Mouse (Mus musculus): ENCODE data around the gene 1700113H08Rik. TPM values are rescaled to one million over a fixed set of nuclear protein-coding genes. Genes with fewer than 3 reads are reported as not detected.

1700113H08Rik gene
- polyA plus RNA-seq, 1 experiment from 2014 or later = not detected

GRCm38 (mm10) chr10:87036271-87036703 lies 21.6 kb upstream of the 1700113H08Rik start:
- peaks cover 10% of the 10 kb centered on the region; the same call in 1 of the 2 replicates for H3K27me3 ChIP-seq (replicated peaks)
- no peaks in the 10 kb centered on the region for H3K36me3 ChIP-seq
- WGBS = 49% methylated on average over 14 of the region's 14 CpGs
- 0 out of 2 replicates have a peak overlapping the region, but pooled peaks have one; percentile 3 for H3K4me3 ChIP-seq
- H3K4me2 ChIP-seq = peak overlapping the region; percentile 47
- H3K27ac ChIP-seq (replicated peaks) = no peak overlapping the region
- peaks cover 24% of the 10 kb centered on the region for H3K4me1 ChIP-seq
- H3K9me3 ChIP-seq = no peaks in the 10 kb centered on the region
- no peak overlapping the region for H3K9ac ChIP-seq
- no peak for ATAC-seq (ENCODE audit: extremely low read depth, insufficient number of reproducible peaks, low FRiP score, low TSS enrichment)

DNA sequence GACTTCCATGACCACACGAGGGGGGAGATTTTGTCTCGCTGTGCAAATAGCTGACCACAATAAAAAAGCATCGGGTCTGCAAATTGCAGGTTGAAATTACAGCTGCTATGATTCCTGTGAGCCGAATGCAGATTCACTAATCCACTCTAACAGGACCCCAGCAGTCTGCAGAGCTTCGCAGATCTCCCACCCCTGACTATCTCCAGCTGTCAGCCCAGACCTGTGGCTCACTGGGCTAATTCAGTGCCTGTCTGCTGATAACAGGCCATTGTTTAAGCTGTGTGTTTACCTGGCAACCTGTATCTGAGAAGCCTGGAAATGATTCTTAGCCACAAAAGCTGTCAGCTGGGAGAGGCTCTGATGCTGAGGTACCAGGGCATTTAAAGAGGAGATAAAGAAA lies 20.8 kb upstream of the 1700113H08Rik start:
- no peak overlapping the region for H3K27ac ChIP-seq (replicated peaks)
- ATAC-seq (ENCODE audit: extremely low read depth, insufficient number of reproducible peaks, low FRiP score, low TSS enrichment) = no peak
- WGBS = 27% methylated on average over 5 of the region's 5 CpGs
- H3K4me2 ChIP-seq = peak overlapping the region; percentile 47
- H3K27me3 ChIP-seq (replicated peaks) = peaks cover 10% of the 10 kb centered on the region; the same call in 1 of the 2 replicates
- no peaks in the 10 kb centered on the region for H3K9me3 ChIP-seq
- no peak overlapping the region for H3K4me3 ChIP-seq
- H3K9ac ChIP-seq = 0 out of 2 replicates have a peak overlapping the region, but pooled peaks have one; percentile 37
- H3K4me1 ChIP-seq = peaks cover 24% of the 10 kb centered on the region
- H3K36me3 ChIP-seq = no peaks in the 10 kb centered on the region

DNA sequence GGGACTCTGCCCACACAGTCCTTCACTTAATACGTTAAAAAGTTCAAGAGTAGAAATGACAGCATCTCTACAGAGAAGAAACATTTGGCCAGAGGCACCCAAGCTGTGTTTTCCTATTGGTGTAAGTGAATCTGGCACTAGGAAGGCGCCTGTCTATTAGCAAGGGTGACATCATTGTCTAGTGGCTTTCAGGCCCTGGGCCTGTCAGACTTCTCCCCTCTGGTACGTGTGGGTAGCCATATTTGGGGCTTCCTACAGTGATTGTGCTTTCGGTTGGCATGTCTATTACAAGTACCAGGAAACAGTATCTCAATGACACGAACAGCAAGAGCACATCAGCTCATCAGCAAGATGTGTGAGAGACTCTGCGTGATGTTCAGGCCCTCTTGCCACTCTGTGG lies 18.5 kb upstream of the 1700113H08Rik start:
- H3K27ac ChIP-seq (replicated peaks) = peak overlapping the region; percentile 43; the same call in 1 of the 2 replicates
- H3K27me3 ChIP-seq (replicated peaks) = peaks cover 27% of the 10 kb centered on the region; the same call in 1 of the 2 replicates
- 41% methylated on average over 6 of the region's 6 CpGs for WGBS
- peak; percentile 51 for ATAC-seq (ENCODE audit: extremely low read depth, insufficient number of reproducible peaks, low FRiP score, low TSS enrichment)
- H3K4me2 ChIP-seq = no peak overlapping the region
- H3K36me3 ChIP-seq = no peaks in the 10 kb centered on the region
- H3K9me3 ChIP-seq = no peaks in the 10 kb centered on the region
- no peak overlapping the region for H3K4me3 ChIP-seq
- H3K9ac ChIP-seq = no peak overlapping the region
- H3K4me1 ChIP-seq = peaks cover 24% of the 10 kb centered on the region

GRCm38 (mm10) chr10:87039800-87040199 lies 18.0 kb upstream of the 1700113H08Rik start:
- Histone ChIP-seq H3K27me3 (replicated peaks) (peaks cover 31% of the 10 kb centered on the region; the same call in 1 of the 2 replicates), H3K4me3 (no peak overlapping the region), H3K9ac (no peak overlapping the region), H3K4me2 (no peak overlapping the region), H3K4me1 (peaks cover 24% of the 10 kb centered on the region), H3K9me3 (no peaks in the 10 kb centered on the region), H3K36me3 (no peaks in the 10 kb centered on the region), H3K27ac (replicated peaks) (peak overlapping the region; percentile 43; the same call in 1 of the 2 replicates)
- no peak for ATAC-seq (ENCODE audit: extremely low read depth, insufficient number of reproducible peaks, low FRiP score, low TSS enrichment)
- WGBS = 48% methylated on average over 3 of the region's 3 CpGs

DNA sequence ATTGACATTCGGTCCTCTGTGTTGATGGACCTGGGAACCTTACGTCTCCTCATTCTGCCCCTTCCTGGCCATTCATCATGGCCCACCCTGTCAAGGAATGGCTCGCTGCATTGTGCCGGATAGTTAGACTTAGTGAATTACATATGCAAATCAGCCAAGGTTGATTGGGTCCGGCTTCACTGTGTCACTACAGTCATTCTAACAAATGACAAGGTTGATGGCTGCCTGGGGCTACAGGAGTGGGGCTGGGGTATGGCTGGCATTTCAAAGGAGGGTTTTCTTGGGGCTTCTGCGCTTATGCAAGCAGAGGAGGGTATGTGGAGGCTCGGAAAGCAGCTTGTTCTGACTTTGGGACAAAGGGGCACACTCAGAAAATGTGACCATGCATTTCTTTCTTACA lies 16.6 kb upstream of the 1700113H08Rik start:
- Histone ChIP-seq H3K27me3 (replicated peaks) (peaks cover 32% of the 10 kb centered on the region; the same call in 1 of the 2 replicates), H3K27ac (replicated peaks) (no peak overlapping the region), H3K4me1 (peaks cover 26% of the 10 kb centered on the region), H3K9ac (no peak overlapping the region), H3K4me3 (no peak overlapping the region), H3K4me2 (no peak overlapping the region), H3K36me3 (no peaks in the 10 kb centered on the region), H3K9me3 (no peaks in the 10 kb centered on the region)
- WGBS = 88% methylated on average over 7 of the region's 7 CpGs
- ATAC-seq (ENCODE audit: extremely low read depth, insufficient number of reproducible peaks, low FRiP score, low TSS enrichment) = no peak

- ATAC-seq (ENCODE audit: extremely low read depth, insufficient number of reproducible peaks, low FRiP score, low TSS enrichment) = no peak; the same call in 1 of the 2 replicates
These were observed 12.6 kb upstream of the 1700113H08Rik start for GRCm38 (mm10) chr10:87045273-87045672.

DNA sequence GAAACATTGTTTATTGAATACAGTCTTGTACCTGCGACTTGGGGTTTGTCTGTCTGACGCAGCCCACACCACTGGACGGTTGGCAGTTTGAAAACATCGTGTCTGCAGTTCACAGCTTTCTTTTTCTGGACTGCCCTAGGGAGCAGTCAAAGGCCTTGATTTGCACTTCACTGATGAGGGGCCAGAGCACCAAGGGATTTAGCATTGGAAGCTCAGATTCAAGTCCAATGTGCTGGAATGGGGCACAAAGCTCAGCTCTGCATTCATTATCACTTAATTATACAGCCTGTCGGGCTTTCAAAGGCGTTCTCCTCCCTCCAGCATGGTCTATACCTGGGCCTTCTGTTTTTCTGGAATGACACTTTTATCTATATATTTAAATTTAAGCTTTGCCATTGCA lies 11.4 kb upstream of the 1700113H08Rik start:
- H3K9ac ChIP-seq = no peak overlapping the region
- no peak overlapping the region for H3K27ac ChIP-seq (replicated peaks)
- H3K4me2 ChIP-seq = no peak overlapping the region
- H3K9me3 ChIP-seq = no peaks in the 10 kb centered on the region
- 27% methylated on average over 6 of the region's 6 CpGs for WGBS
- no peak overlapping the region for H3K4me3 ChIP-seq
- H3K27me3 ChIP-seq (replicated peaks) = peaks cover 27% of the 10 kb centered on the region; the same call in 1 of the 2 replicates
- H3K4me1 ChIP-seq = 0 out of 2 replicates have a peak, but pooled peaks cover 3% of the 10 kb centered on the region
- H3K36me3 ChIP-seq = no peaks in the 10 kb centered on the region
- no peak for ATAC-seq (ENCODE audit: extremely low read depth, insufficient number of reproducible peaks, low FRiP score, low TSS enrichment)

More at GRCm38 (mm10) chr10:87045273-87045672, 12.6 kb upstream of the 1700113H08Rik start:
- no peaks in the 10 kb centered on the region for H3K36me3 ChIP-seq
- H3K9ac ChIP-seq = no peak overlapping the region
- H3K27ac ChIP-seq (replicated peaks) = 0 out of 2 replicates have a peak overlapping the region, but pooled peaks have one; percentile 48
- 35% methylated on average over 3 of the region's 3 CpGs for WGBS
- no peak overlapping the region for H3K4me3 ChIP-seq
- H3K4me1 ChIP-seq = 0 out of 2 replicates have a peak, but pooled peaks cover 3% of the 10 kb centered on the region
- H3K27me3 ChIP-seq (replicated peaks) = peaks cover 30% of the 10 kb centered on the region; the same call in 1 of the 2 replicates
- no peaks in the 10 kb centered on the region for H3K9me3 ChIP-seq
- H3K4me2 ChIP-seq = no peak overlapping the region

DNA sequence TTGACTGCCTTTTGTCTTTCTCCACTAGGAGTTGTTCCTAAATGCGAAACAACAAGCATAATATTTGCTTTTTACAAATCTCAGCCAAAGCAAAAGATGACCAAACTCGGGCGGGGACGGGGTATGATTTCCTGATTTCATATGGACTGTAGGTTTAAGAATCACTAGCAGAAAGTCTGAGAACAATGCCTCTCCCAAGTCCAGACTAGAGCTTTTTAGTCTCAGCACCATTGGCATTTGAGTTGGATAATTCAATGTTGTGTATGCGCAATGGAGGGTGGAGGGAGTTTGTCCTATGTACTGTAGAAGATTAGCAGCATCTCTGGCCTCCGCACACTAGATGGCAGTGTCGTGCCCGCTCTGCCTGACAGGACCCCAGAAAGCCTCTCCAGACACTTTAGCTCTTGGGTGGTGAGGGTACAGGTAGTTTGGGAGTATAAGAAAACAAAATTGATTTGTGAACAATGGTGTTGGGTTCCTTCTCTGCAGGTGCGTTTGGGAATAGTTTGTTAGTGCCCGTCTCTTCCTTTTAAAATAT lies 10.8 kb upstream of the 1700113H08Rik start:
- 0 out of 2 replicates have a peak, but pooled peaks cover 3% of the 10 kb centered on the region for H3K4me1 ChIP-seq
- no peak for ATAC-seq (ENCODE audit: extremely low read depth, insufficient number of reproducible peaks, low FRiP score, low TSS enrichment)
- H3K9me3 ChIP-seq = no peaks in the 10 kb centered on the region
- H3K27me3 ChIP-seq (replicated peaks) = peaks cover 27% of the 10 kb centered on the region; the same call in 1 of the 2 replicates
- no peaks in the 10 kb centered on the region for H3K36me3 ChIP-seq
- H3K4me2 ChIP-seq = no peak overlapping the region
- H3K9ac ChIP-seq = no peak overlapping the region
- H3K27ac ChIP-seq (replicated peaks) = no peak overlapping the region
- H3K4me3 ChIP-seq = no peak overlapping the region
- 81% methylated on average over 10 of the region's 10 CpGs for WGBS

GRCm38 (mm10) chr10:87049179-87049578 lies 8.7 kb upstream of the 1700113H08Rik start:
- H3K27ac ChIP-seq (replicated peaks) = no peak overlapping the region
- H3K4me1 ChIP-seq = 0 out of 2 replicates have a peak, but pooled peaks cover 3% of the 10 kb centered on the region
- H3K4me3 ChIP-seq = no peak overlapping the region
- no peak for ATAC-seq (ENCODE audit: extremely low read depth, insufficient number of reproducible peaks, low FRiP score, low TSS enrichment)
- H3K9ac ChIP-seq = no peak overlapping the region
- H3K4me2 ChIP-seq = no peak overlapping the region
- peaks cover 11% of the 10 kb centered on the region for H3K27me3 ChIP-seq (replicated peaks)
- no peaks in the 10 kb centered on the region for H3K36me3 ChIP-seq
- 63% methylated on average over 3 of the region's 3 CpGs for WGBS
- no peaks in the 10 kb centered on the region for H3K9me3 ChIP-seq

DNA sequence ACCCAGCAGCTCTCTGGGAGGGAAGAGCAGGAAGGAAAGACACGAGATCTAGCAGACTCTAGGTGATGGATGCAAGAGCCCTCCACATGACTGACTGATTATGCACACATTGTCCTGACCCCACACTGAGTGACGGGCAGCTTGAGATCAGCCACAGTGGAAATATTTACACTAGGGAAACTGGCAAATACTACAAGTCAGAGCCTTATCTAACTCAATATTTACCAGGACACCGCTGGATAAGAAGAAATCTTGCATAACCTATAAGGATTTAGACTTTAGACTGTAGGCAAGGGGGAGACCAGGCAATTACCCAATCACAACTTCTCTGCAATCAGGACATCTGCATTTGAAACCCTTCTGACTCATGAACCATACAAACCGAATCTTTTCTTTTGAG lies 6.1 kb upstream of the 1700113H08Rik start:
- Histone ChIP-seq H3K9me3 (no peaks in the 10 kb centered on the region), H3K9ac (no peak overlapping the region), H3K4me1 (no peaks in the 10 kb centered on the region), H3K4me3 (no peak overlapping the region), H3K36me3 (no peaks in the 10 kb centered on the region), H3K27me3 (replicated peaks) (peaks cover 9% of the 10 kb centered on the region), H3K27ac (replicated peaks) (no peak overlapping the region), H3K4me2 (no peak overlapping the region)
- WGBS = 45% methylated on average over 4 of the region's 4 CpGs
- no peak for ATAC-seq (ENCODE audit: extremely low read depth, insufficient number of reproducible peaks, low FRiP score, low TSS enrichment)

DNA sequence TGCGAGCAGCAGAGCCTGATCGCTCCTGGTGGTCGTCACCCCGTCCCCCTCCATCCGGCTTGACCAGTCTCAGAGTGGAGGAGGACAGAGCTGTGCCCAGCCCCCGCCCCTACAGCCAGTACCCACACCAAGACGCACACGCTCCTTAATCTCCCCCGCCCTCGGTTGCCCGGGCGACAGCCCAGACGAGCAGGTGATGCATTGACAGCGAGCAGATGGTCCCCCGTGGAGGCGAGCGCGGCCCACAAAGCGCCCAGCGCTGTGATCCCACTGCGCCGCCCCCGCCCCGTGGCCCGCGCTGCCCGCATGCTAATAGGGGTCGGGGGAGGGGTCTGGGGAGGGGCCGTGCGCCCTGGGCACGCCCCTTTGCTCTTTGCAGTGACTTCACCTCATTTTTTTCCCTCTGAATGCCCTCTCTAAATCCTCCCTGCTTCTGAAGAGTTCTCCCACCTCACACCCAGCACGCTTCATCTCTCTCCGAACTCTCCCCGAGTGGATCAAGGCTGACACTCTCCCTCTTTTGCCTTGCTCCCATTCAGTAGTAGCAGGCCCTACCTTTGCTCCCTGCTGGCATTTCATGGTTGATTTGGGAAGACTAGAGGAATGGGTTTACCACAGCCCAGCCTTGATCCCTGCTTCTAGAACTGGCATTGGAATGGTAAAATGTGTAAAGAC lies 543 bp downstream of the 1700113H08Rik start:
- peak; percentile 63 for ATAC-seq (ENCODE audit: extremely low read depth, insufficient number of reproducible peaks, low FRiP score, low TSS enrichment)
- H3K4me3 ChIP-seq = peak overlapping the region; percentile 57
- H3K27ac ChIP-seq (replicated peaks) = no peak overlapping the region
- H3K36me3 ChIP-seq = no peaks in the 10 kb centered on the region
- H3K9me3 ChIP-seq = no peaks in the 10 kb centered on the region
- H3K4me2 ChIP-seq = peak overlapping the region; percentile 93
- H3K9ac ChIP-seq = peak overlapping the region; percentile 75
- 0% methylated on average over 34 of the region's 34 CpGs for WGBS
- peaks cover 12% of the 10 kb centered on the region for H3K4me1 ChIP-seq
- H3K27me3 ChIP-seq (replicated peaks) = peaks cover 22% of the 10 kb centered on the region
